Mouse (Mus musculus) spleen, embryonic (tissue): ENCODE results near the gene Traf7.

ENCODE experiments used
- CTCF ChIA-PET: fragments of 350-600 bp; sonication (Branson Sonifier 250); formaldehyde crosslinking; loops from one replicate; lab custom pipeline; 2022; lab: Charles Lee

Traf7 gene

GRCm38 (mm10) chr17:24507806-24508460, 19.8 kb downstream of the Traf7 start:
- CTCF ChIA-PET = no interaction called here

GRCm38 (mm10) chr17:24507129-24507664, 20.5 kb downstream of the Traf7 start:
- CTCF ChIA-PET = no interaction called here

- CTCF ChIA-PET = interaction anchor here (0.6 kb wide), 1 partner anchor 142 kb away, joined by 7 read pairs; no protein-coding TSS in a partner anchor
These were observed 21.2 kb downstream of the Traf7 start for GRCm38 (mm10) chr17:24506332-24507070.

GRCm38 (mm10) chr17:24505286-24505955, 22.3 kb downstream of the Traf7 start:
- CTCF ChIA-PET = interaction anchor here (0.6 kb wide), 1 partner anchor 141 kb away, joined by 7 read pairs; no protein-coding TSS in a partner anchor

GRCm38 (mm10) chr17:24504085-24504484, 23.7 kb downstream of the Traf7 start:
- CTCF ChIA-PET = no interaction called here

GRCm38 (mm10) chr17:24502208-24502607, 25.5 kb downstream of the Traf7 start:
- CTCF ChIA-PET = no interaction called here

GRCm38 (mm10) chr17:24496026-24496425, 31.7 kb downstream of the Traf7 start:
- CTCF ChIA-PET = no interaction called here

GRCm38 (mm10) chr17:24495443-24495842, 32.3 kb downstream of the Traf7 start:
- CTCF ChIA-PET = interaction anchor here (1.1 kb wide), 1 partner anchor 159 kb away, joined by 3 read pairs; no protein-coding TSS in a partner anchor

GRCm38 (mm10) chr17:24494627-24495335, 33.0 kb downstream of the Traf7 start:
- CTCF ChIA-PET = interaction anchor here (1.1 kb wide), 1 partner anchor 159 kb away, joined by 3 read pairs; no protein-coding TSS in a partner anchor

GRCm38 (mm10) chr17:24490399-24490798, 37.3 kb downstream of the Traf7 start:
- CTCF ChIA-PET = no interaction called here

GRCm38 (mm10) chr17:24489265-24490030, 38.3 kb downstream of the Traf7 start:
- CTCF ChIA-PET = interaction anchor here (0.5 kb wide), 1 partner anchor 53 kb away, joined by 4 read pairs; no protein-coding TSS in a partner anchor

- CTCF ChIA-PET = interaction anchor here (0.5 kb wide), 1 partner anchor 53 kb away, joined by 4 read pairs; no protein-coding TSS in a partner anchor
These were observed 39.0 kb downstream of the Traf7 start for GRCm38 (mm10) chr17:24488662-24489264.

GRCm38 (mm10) chr17:24488186-24488661, 39.5 kb downstream of the Traf7 start, which contains the start of gene Caskin1:
Caskin1 (plus strand) TSS chr17:24488601.
- CTCF ChIA-PET = no interaction called here

- CTCF ChIA-PET = interaction anchor here (0.6 kb wide), 3 partner anchors 8 to 316 kb away, joined by 3 read pairs; no protein-coding TSS in a partner anchor
These were observed 42.5 kb downstream of the Traf7 start for GRCm38 (mm10) chr17:24485090-24485860.

GRCm38 (mm10) chr17:24483495-24483894, 44.2 kb downstream of the Traf7 start:
- CTCF ChIA-PET = no interaction called here

GRCm38 (mm10) chr17:24481027-24481815, 46.5 kb downstream of the Traf7 start:
- CTCF ChIA-PET = no interaction called here

- CTCF ChIA-PET = no interaction called here
These were observed 47.4 kb downstream of the Traf7 start for GRCm38 (mm10) chr17:24480201-24480826.
